In the genomic region with DNA sequence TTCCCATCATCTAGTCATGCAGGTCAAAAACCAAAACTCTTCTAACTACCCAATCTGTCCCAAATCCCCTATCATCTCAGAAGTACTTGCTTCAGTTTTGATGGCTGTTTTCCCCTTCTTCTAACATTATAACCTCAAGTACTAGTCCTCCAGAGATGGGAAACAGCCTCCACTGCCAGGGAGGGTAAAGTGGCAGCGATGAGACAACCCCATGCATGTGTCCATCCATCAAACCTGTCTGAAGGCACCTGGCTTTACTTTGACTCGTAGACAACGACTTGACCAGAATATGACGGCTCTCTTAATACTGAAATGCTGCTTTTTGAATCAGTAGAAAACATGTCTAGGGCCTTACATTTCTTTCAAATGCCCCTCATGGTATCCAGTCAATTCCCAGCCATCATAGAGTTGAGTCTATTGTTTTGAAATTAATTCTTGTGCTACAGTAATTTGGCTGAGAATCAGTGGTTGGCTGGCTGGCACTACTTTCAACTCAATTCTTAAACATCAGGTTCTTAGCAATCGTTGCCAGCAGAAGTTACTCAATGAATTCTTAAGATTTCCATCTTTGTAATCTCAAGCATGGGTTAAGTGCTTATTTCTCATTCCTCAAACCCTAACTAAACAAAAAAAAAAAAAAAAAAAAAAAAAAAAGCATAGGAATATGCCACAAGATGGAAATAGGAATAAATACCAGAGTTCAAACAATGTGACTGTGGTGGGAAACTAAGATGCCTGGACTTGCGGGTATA, we compare ENCODE assay signal across 15 mouse cellular contexts. TPM values are rescaled to one million over a fixed set of nuclear protein-coding genes. Genes with fewer than 3 reads are reported as not detected.
DNase-seq lines count a peak whose midpoint lies in the region; ATAC-seq and TF ChIP-seq lines count a peak whose summit lies in the region.
"Had no signal": no experiment of that assay in that cellular context is flagged by ENCODE, and none has a peak within 500 bp of the region (broad histone marks: within the 10 kb centered on the region; RNA-seq: fewer than 3 reads in every experiment).

No protein-coding gene starts in this region.

- no peaks in the 10 kb centered on the region for H3K9me3 ChIP-seq in intestine, embryonic 14.5 days (ENCODE audit: control insufficient read depth, low read length)
- H3K9me3 ChIP-seq in intestine, embryonic 15.5 days, result no peaks in the 10 kb centered on the region
- H3K9me3 ChIP-seq in midbrain, embryonic 11.5 days (ENCODE audit: control insufficient read depth, low read length), result no peaks in the 10 kb centered on the region
- H3K9me3 ChIP-seq in midbrain, embryonic 13.5 days, result no peaks in the 10 kb centered on the region
- H3K9me3 ChIP-seq in midbrain, embryonic 16.5 days (replicated peaks; ENCODE audit: control insufficient read depth, low read length, poor library complexity, severe bottlenecking), result no peaks in the 10 kb centered on the region
- H3K9me3 ChIP-seq: embryonic facial prominence, embryonic 12.5 days; forebrain, embryonic 12.5 days; heart, embryonic 13.5 days; hindbrain, embryonic 13.5 days had no signal

- H3K79me2 ChIP-seq in myocyte (ENCODE audit: control insufficient read depth, insufficient read depth), result no peaks in the 10 kb centered on the region

- no peak for TF ChIP-seq POLR2A in myocyte (IDR thresholded peaks at IDR 0.05; ENCODE audit: insufficient read length, low read depth)

- no peaks in the 10 kb centered on the region for H3K4me1 ChIP-seq in intestine, embryonic 14.5 days (replicated peaks; ENCODE audit: control insufficient read depth, insufficient read depth, low read length)
- H3K4me1 ChIP-seq in intestine, embryonic 15.5 days (replicated peaks), result no peaks in the 10 kb centered on the region
- H3K4me1 ChIP-seq in midbrain, embryonic 11.5 days (ENCODE audit: control insufficient read depth, insufficient read depth, low read length), result no peaks in the 10 kb centered on the region
- no peaks in the 10 kb centered on the region for H3K4me1 ChIP-seq in midbrain, embryonic 13.5 days (replicated peaks)
- no peaks in the 10 kb centered on the region for H3K4me1 ChIP-seq in midbrain, embryonic 16.5 days (ENCODE audit: control insufficient read depth, insufficient read depth, low read length)
- H3K4me1 ChIP-seq: embryonic facial prominence, embryonic 12.5 days; forebrain, embryonic 12.5 days; hindbrain, embryonic 13.5 days had no signal

- H3K4me3 ChIP-seq in gastrocnemius, adult 2 months, result no peak overlapping the region
- H3K4me3 ChIP-seq in intestine, embryonic 14.5 days (ENCODE audit: low read depth, low read length), result no peak overlapping the region
- no peak overlapping the region for H3K4me3 ChIP-seq in intestine, embryonic 15.5 days (replicated peaks)
- H3K4me3 ChIP-seq in midbrain, embryonic 11.5 days (ENCODE audit: low read depth, low read length), result no peak overlapping the region
- H3K4me3 ChIP-seq in midbrain, embryonic 13.5 days (replicated peaks), result no peak overlapping the region
- no peak overlapping the region for H3K4me3 ChIP-seq in myocyte
- H3K4me3 ChIP-seq in midbrain, embryonic 16.5 days (ENCODE audit: low read depth, low read length), result no peak overlapping the region
- H3K4me3 ChIP-seq: embryonic facial prominence, embryonic 12.5 days; forebrain, embryonic 12.5 days; hindbrain, embryonic 13.5 days had no signal

- no peak overlapping the region for H3K9ac ChIP-seq in intestine, embryonic 14.5 days (ENCODE audit: low read length)
- no peak overlapping the region for H3K9ac ChIP-seq in intestine, embryonic 15.5 days
- H3K9ac ChIP-seq in midbrain, embryonic 11.5 days (ENCODE audit: low read length), result no peak overlapping the region
- H3K9ac ChIP-seq in midbrain, embryonic 13.5 days (replicated peaks), result no peak overlapping the region
- no peak overlapping the region for H3K9ac ChIP-seq in midbrain, embryonic 16.5 days (ENCODE audit: low read depth, low read length)
- H3K9ac ChIP-seq: embryonic facial prominence, embryonic 12.5 days; forebrain, embryonic 12.5 days; forebrain, postnatal 0 days; hindbrain, embryonic 13.5 days had no signal

- no peak for DNase-seq in gastrocnemius, adult 2 months
- no peak for DNase-seq in gastrocnemius, postnatal 14 days
- DNase-seq in intestine, embryonic 14.5 days (ENCODE audit: low spot score), result no peak
- DNase-seq in midbrain, embryonic 11.5 days (ENCODE audit: low spot score, missing footprints), result peak; percentile 51

- H3ac ChIP-seq in myocyte (ENCODE audit: control insufficient read depth, insufficient read length), result no peak overlapping the region

- no peak for TF ChIP-seq CTCF in gastrocnemius, adult 2 months (IDR thresholded peaks at IDR 0.05)

- H3K4me2 ChIP-seq in intestine, embryonic 14.5 days (ENCODE audit: low read length), result no peak overlapping the region
- H3K4me2 ChIP-seq in intestine, embryonic 15.5 days (replicated peaks), result no peak overlapping the region
- H3K4me2 ChIP-seq in midbrain, embryonic 11.5 days, result no peak overlapping the region
- H3K4me2 ChIP-seq in midbrain, embryonic 13.5 days (replicated peaks), result no peak overlapping the region
- H3K4me2 ChIP-seq in myocyte (ENCODE audit: low read depth), result no peak overlapping the region
- H3K4me2 ChIP-seq in midbrain, embryonic 16.5 days (ENCODE audit: low read length), result no peak overlapping the region
- H3K4me2 ChIP-seq: embryonic facial prominence, embryonic 12.5 days; forebrain, embryonic 12.5 days; hindbrain, embryonic 13.5 days had no signal

- intact Hi-C loops in gastrocnemius, adult 2 months (cut with DNase I), result loop anchor here (2.0 kb wide), 1 partner anchor 14 kb away; no protein-coding TSS in a partner anchor
- intact Hi-C loops in gastrocnemius, postnatal 14 days (cut with DNase I; ENCODE audit: low total_unique reads), result loop anchor here (2.0 kb wide), 1 partner anchor 24 kb away; no protein-coding TSS in a partner anchor

- H3K27me3 ChIP-seq in intestine, embryonic 14.5 days (replicated peaks; ENCODE audit: control insufficient read depth, insufficient read depth, low read length), result no peaks in the 10 kb centered on the region
- no peaks in the 10 kb centered on the region for H3K27me3 ChIP-seq in intestine, embryonic 15.5 days (replicated peaks)
- H3K27me3 ChIP-seq in midbrain, embryonic 11.5 days (ENCODE audit: control insufficient read depth, insufficient read depth, low read length), result no peaks in the 10 kb centered on the region
- no peaks in the 10 kb centered on the region for H3K27me3 ChIP-seq in midbrain, embryonic 13.5 days
- no peaks in the 10 kb centered on the region for H3K27me3 ChIP-seq in myocyte (ENCODE audit: control insufficient read depth, insufficient read depth, insufficient read length)
- no peaks in the 10 kb centered on the region for H3K27me3 ChIP-seq in midbrain, embryonic 16.5 days (ENCODE audit: control insufficient read depth, insufficient read depth, low read depth, low read length)
- H3K27me3 ChIP-seq: embryonic facial prominence, embryonic 12.5 days; forebrain, embryonic 12.5 days; heart, embryonic 13.5 days; hindbrain, embryonic 13.5 days had no signal

- H3K27ac ChIP-seq in gastrocnemius, adult 2 months, result peak overlapping the region; percentile 83
- no peak overlapping the region for H3K27ac ChIP-seq in intestine, embryonic 14.5 days (ENCODE audit: low read depth)
- H3K27ac ChIP-seq in intestine, embryonic 15.5 days, result no peak overlapping the region
- H3K27ac ChIP-seq in midbrain, embryonic 11.5 days (ENCODE audit: low read depth, low read length), result no peak overlapping the region
- H3K27ac ChIP-seq in midbrain, embryonic 13.5 days, result no peak overlapping the region
- H3K27ac ChIP-seq in midbrain, embryonic 16.5 days (ENCODE audit: low read length), result no peak overlapping the region
- H3K27ac ChIP-seq: embryonic facial prominence, embryonic 12.5 days; forebrain, embryonic 12.5 days; hindbrain, embryonic 13.5 days; hindbrain, postnatal 0 days had no signal

- ATAC-seq in intestine, embryonic 14.5 days (replicated peaks; ENCODE audit: low FRiP score, low TSS enrichment, low read depth), result 0 out of 2 replicates have a peak, but pooled peaks have one; percentile 40
- ATAC-seq in intestine, embryonic 15.5 days, result no peak
- no peak for ATAC-seq in midbrain, embryonic 11.5 days (ENCODE audit: low FRiP score)
- no peak for ATAC-seq in midbrain, embryonic 13.5 days
- ATAC-seq in midbrain, embryonic 16.5 days, result no peak
- ATAC-seq: intestine, postnatal 0 days had no signal

- 81% methylated on average over 6 of the region's 6 CpGs for WGBS in intestine, embryonic 14.5 days
- WGBS in intestine, embryonic 15.5 days, result 83% methylated on average over 6 of the region's 6 CpGs
- 90% methylated on average over 6 of the region's 6 CpGs for WGBS in midbrain, embryonic 11.5 days
- 93% methylated on average over 6 of the region's 6 CpGs for WGBS in midbrain, embryonic 13.5 days
- WGBS in midbrain, embryonic 16.5 days, result 93% methylated on average over 6 of the region's 6 CpGs

- peaks cover 46% of the 10 kb centered on the region for H3K36me3 ChIP-seq in intestine, embryonic 14.5 days (ENCODE audit: control insufficient read depth, insufficient read depth, low read length)
- peaks cover 23% of the 10 kb centered on the region; the same call in 1 of the 2 replicates for H3K36me3 ChIP-seq in intestine, embryonic 15.5 days
- H3K36me3 ChIP-seq in midbrain, embryonic 11.5 days (ENCODE audit: control insufficient read depth, insufficient read depth, low read length), result peaks cover 15% of the 10 kb centered on the region
- H3K36me3 ChIP-seq in midbrain, embryonic 13.5 days, result peaks cover 38% of the 10 kb centered on the region
- peaks cover 54% of the 10 kb centered on the region for H3K36me3 ChIP-seq in myocyte (ENCODE audit: control insufficient read depth, insufficient read depth)
- peaks cover 9% of the 10 kb centered on the region; the same call in 1 of the 2 replicates for H3K36me3 ChIP-seq in midbrain, embryonic 16.5 days (ENCODE audit: control insufficient read depth, insufficient read depth, low read length)

RNA-seq across cellular contexts. Expression of gene Lsmem1, which starts 1.4 kb away (rescaled TPM):
- 10 to 100 TPM; 55.8 to 58.6 TPM for total RNA-seq in gastrocnemius, adult 2 months (2021)
- total RNA-seq in gastrocnemius, postnatal 14 days (2021), result 10 to 100 TPM; 36.3 to 50.2 TPM
- polyA plus RNA-seq in intestine, embryonic 14.5 days (2014; fragmentation: Nextera tagmentation; extraction: Ambion mirVana), result not detected in 2 replicates
- not detected in 2 replicates for polyA plus RNA-seq in intestine, embryonic 15.5 days (2015; fragmentation: Nextera tagmentation; extraction: Ambion mirVana)
- polyA plus RNA-seq in midbrain, embryonic 11.5 days (2014; fragmentation: Nextera tagmentation; extraction: Ambion mirVana), result not detected in 2 replicates
- polyA plus RNA-seq in midbrain, embryonic 13.5 days (2015; fragmentation: Nextera tagmentation; extraction: Ambion mirVana), result not detected in 2 replicates
- 0.22 TPM for polyA plus RNA-seq in myocyte (2012; fragmentation: generic; extraction: Trizol)
- polyA plus RNA-seq in midbrain, embryonic 16.5 days (2015; fragmentation: Nextera tagmentation; extraction: Ambion mirVana), result 0.29 TPM in 1 of 2 replicates, not detected in the other
- total RNA-seq: hindbrain, postnatal 0 days had no signal
- polyA plus RNA-seq: intestine, postnatal 0 days had no signal

RNA-seq across cellular contexts. Expression of gene Ifrd1, which starts 47.6 kb away (rescaled TPM):
- total RNA-seq in gastrocnemius, adult 2 months (2021), result 100 to 1,000 TPM; 106 to 137 TPM
- 10 to 100 TPM; 72.9 to 81.2 TPM for total RNA-seq in gastrocnemius, postnatal 14 days (2021)
- polyA plus RNA-seq in intestine, embryonic 14.5 days (2014; fragmentation: Nextera tagmentation; extraction: Ambion mirVana), result 101 and 103 TPM in 2 replicates
- polyA plus RNA-seq in intestine, embryonic 15.5 days (2015; fragmentation: Nextera tagmentation; extraction: Ambion mirVana), result 93.6 and 101 TPM in 2 replicates
- 198 and 210 TPM in 2 replicates for polyA plus RNA-seq in midbrain, embryonic 11.5 days (2014; fragmentation: Nextera tagmentation; extraction: Ambion mirVana)
- 164 and 172 TPM in 2 replicates for polyA plus RNA-seq in midbrain, embryonic 13.5 days (2015; fragmentation: Nextera tagmentation; extraction: Ambion mirVana)
- 84.7 TPM for polyA plus RNA-seq in myocyte (2012; fragmentation: generic; extraction: Trizol)
- 181 and 183 TPM in 2 replicates for polyA plus RNA-seq in midbrain, embryonic 16.5 days (2015; fragmentation: Nextera tagmentation; extraction: Ambion mirVana)
